Mouse (Mus musculus) cerebellum, adult 2 months (tissue): ENCODE data around the gene Wdr27.

Experiments
- CTCF ChIP-seq: fragments of 200-500 bp; IDR thresholded peaks from 2 replicates; pipeline ENCODE4 v1.5.1; 2011; ENCODE audit warnings: low read depth, mild to moderate bottlenecking, control low read depth, low read length, moderate library complexity, borderline replicate concordance; ENCODE audit not compliant: insufficient read depth
- POLR2A ChIP-seq: fragments of 200-500 bp; IDR thresholded peaks from 2 replicates; pipeline ENCODE4 v1.6.1; 2011; ENCODE audit warnings: low read length, control low read depth, borderline replicate concordance; ENCODE audit not compliant: insufficient read depth

DNA sequence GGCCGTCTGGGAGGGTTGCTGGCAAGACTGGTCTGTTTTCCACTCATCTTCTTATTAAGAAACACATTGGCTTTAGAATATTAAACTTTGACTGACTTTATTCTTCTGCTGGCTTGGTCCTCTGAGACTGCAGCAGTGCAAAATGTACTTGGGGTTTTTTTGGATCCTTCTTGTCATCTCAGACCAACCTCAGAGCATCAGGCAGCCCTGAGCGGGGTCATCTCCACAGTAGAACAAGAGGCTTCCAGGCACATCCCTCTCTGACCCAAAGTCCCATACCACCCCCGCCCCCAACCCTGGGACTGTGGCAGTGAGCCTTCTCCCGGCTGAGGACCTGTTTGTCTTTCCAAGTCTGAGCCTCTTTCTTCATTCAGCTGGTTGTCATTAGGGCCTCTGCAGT, 171.6 kb downstream of the Wdr27 start:
- TF ChIP-seq CTCF, result no peak
- no peak for TF ChIP-seq POLR2A
